Mouse (Mus musculus): Measurements from ENCODE around the gene Kif3c. TPM values are rescaled to one million over a fixed set of nuclear protein-coding genes. Genes with fewer than 3 reads are reported as not detected.

Kif3c gene
- polyA plus RNA-seq, 1 experiment from 2014 or later: 95.6 TPM

Other genes starting within 250 kb of the Kif3c start
- gene Rab10, start 55.2 kb upstream of the Kif3c start, polyA plus RNA-seq (2015; fragmentation: Nextera tagmentation; extraction: Ambion mirVana): 145 and 148 TPM in 2 replicates
- gene Asxl2, start 61.7 kb downstream of the Kif3c start, polyA plus RNA-seq (2015; fragmentation: Nextera tagmentation; extraction: Ambion mirVana): 13.9 and 16.8 TPM in 2 replicates
- gene Dtnb, start 207.2 kb downstream of the Kif3c start, polyA plus RNA-seq (2015; fragmentation: Nextera tagmentation; extraction: Ambion mirVana): 48.7 and 54.1 TPM in 2 replicates

Data from midbrain, embryonic 15.5 days (tissue).